Mouse (Mus musculus): ENCODE measurements around the gene Glo1. TPM values are rescaled to one million over a fixed set of nuclear protein-coding genes. Genes with fewer than 3 reads are reported as not detected.
"Not testable (repeated sequence)": the region's sequence is repeated elsewhere in the genome, so short reads cannot be mapped to it uniquely, and the experiment has no call there.

Gene Glo1
- 100 to 1,000 TPM; 155 to 156 TPM for total RNA-seq (2021)
- long read RNA-seq, experiment 1, full-length matches to known transcripts: 413 of 435 reads
- long read RNA-seq, experiment 1, partial matches to known transcripts: 7 of 435 reads
- long read RNA-seq, experiment 1, other reads (novel, unspliced or antisense): 15 of 435 reads
- long read RNA-seq, experiment 2, full-length matches to known transcripts: 319 of 334 reads
- long read RNA-seq, experiment 2, partial matches to known transcripts: 6 of 334 reads
- long read RNA-seq, experiment 2, other reads (novel, unspliced or antisense): 9 of 334 reads

DNA sequence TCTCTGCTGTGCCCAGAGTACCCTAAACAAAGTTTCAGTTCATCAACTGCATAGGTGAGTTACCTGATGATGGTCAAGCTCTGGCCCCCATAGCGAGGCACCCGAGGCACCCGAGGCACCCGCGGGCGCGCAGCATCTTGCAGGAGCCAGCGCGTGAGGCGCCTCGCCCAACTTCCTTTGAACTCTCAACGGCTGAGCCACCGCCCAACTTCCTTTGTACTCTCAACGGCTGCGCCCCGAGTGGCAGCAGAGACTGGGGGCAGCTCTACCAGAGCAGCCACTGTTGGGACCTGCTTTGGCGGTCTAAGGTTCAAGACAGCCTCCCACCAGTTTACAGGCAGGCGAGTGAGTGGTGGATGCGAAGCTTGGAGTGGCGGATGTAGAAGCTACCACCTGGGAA is at the start of gene Glo1:
TSS of gene Glo1 (minus strand) at position 153 of the 400 bp plus-strand sequence.
- DNase-seq (ENCODE audit: low spot score in 2 of 2): not testable (repeated sequence)

DNA sequence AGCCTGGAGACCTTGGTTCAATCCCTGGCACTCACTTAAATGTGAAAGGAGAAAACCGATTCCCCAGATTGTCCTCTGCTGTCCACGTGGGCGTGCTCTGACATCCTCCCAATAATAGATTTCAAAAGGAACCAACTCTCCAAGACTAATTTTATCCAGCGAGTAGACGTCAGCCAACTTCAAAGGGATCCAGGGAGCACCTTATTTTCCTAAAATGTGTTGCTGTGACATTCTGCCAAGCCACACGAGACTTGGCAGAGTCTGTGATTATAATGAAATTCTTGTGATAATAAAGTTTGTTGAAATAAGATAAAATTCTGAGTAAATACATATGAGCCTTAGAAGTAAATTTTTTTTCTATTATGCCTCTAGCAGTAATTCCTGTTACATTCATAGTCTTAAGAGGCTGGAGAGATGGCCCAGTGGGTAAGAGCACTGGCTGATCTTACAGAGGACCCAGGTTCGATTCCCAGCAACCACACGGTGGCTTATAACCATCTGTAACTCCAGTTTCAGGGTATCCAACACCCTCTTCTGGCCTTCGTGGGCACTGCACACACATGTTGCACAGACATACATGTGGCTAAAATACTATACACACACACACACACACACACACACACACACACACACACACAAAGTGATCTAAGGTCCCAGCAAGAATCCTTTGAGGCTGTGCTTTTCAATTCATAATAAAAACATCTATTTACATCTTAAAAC is 48.5 kb upstream of the Glo1 start:
- no peak for DNase-seq (ENCODE audit: low spot score in 2 of 2)

DNA sequence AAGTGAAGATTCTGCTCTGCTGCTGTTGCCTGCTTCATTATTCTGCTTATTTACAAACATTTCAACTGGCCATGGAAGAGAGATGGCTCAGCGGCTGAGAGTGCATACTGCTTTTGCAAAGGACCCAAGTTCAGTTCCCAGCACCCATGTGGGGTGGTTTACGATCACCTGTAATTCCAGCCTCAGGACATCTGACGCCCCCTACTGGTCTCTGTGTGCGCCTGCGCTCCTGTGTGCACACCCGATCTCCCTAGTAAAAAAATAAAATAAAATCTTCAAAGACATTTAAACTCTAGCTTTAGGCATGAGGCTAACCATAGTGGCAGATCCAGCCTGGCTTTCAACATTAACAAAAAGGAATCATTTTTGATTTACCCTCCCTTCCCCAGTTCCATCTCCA is 46.4 kb upstream of the Glo1 start:
- no peak for DNase-seq (ENCODE audit: low spot score in 2 of 2)

DNA sequence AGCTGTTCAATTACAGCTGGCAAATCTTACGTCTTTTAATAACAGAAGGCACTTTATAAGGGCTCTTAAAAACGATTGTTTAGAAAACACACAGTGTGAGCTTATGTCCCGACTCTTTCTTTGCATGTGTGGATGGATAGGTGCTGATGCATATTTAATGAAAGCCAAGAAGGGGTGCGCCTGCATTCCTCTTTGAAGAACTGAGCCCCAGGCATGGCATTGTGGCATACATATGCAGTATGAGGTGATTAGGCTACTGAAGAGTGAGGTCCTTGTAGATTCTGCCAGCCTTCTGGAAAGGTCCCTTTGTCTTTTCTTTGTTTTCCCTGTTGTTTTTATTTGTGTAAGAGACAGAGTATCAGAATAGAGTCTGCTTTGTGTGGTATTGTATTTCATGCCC is 45.9 kb upstream of the Glo1 start:
- no peak for DNase-seq (ENCODE audit: low spot score in 2 of 2)

DNA sequence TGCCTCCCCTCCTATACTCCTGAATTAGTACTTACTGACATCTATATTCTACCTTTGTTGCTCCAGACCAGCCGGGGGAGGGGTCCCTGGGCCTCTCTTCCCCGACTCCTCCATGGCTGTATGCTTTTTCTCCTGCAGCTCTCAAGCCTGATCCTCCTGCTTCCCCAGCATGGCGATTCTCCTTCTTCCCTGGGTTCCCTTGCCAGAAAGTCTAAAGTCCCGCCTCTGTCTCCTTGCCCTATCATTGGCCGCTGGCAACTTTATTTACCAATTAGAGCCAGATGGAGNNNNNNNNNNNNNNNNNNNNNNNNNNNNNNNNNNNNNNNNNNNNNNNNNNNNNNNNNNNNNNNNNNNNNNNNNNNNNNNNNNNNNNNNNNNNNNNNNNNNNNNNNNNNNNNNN is 38.2 kb upstream of the Glo1 start:
- no peak for DNase-seq (ENCODE audit: low spot score in 2 of 2)

DNA sequence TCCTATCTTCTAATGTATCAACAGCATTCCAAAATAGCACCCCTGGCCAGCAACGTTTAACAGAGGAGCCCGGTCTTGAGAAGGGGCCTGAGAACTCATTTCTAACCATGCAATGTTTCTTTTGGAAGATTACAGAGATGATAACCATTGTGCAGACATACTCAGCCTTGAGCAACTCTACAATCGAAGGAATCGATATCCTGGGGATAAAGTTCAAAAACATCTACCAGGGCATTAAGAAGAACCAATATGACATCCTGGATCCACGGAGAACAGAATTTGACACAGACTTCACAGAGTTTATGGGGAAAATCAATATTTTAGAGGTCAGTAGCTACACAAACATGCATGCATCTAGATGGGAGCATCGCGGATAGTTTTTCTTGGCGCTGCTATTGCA is 36.5 kb upstream of the Glo1 start:
- no peak for DNase-seq (ENCODE audit: low spot score in 2 of 2)

DNA sequence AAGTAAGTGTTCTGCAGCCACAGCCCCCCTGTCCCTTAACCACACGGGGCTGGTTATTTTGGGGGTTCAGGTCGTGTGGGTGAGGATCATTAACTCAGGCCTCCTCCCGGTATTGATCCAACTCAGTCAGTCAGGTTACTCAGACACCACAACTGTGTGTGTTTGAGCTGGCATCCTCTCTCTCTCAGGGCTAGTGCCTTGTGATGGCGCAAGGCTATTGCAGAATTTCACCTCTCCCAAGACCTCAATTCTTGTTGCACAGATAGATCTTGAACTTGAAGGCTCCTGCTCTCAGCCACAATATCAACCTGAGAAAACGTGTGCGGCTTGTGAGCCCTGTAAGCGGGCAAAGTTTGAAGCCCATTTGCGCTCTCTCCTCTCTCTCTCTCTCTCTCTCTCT is 35.5 kb upstream of the Glo1 start:
- DNase-seq (ENCODE audit: low spot score in 2 of 2): no peak

DNA sequence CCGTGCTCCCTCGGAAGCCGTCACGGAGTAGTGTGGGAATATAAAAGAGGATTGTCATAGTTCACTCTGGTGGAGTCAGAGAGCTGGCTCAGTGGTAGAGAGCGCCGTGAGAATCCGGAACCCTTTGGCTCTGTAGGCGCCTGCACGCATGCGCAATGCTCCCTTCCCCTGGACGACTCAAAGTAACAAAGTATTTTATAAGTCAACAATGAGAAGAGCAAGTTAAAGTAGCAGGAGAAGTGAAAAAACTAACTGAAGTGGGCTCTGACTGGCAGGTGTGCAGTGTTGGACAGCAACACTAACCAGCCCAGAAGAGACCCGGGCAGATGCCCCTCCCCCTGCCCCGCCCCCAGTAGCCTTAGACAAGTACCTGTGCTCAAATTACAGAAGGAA is 31.5 kb upstream of the Glo1 start:
- DNase-seq (ENCODE audit: low spot score in 2 of 2): peak; percentile 76 to 83

DNA sequence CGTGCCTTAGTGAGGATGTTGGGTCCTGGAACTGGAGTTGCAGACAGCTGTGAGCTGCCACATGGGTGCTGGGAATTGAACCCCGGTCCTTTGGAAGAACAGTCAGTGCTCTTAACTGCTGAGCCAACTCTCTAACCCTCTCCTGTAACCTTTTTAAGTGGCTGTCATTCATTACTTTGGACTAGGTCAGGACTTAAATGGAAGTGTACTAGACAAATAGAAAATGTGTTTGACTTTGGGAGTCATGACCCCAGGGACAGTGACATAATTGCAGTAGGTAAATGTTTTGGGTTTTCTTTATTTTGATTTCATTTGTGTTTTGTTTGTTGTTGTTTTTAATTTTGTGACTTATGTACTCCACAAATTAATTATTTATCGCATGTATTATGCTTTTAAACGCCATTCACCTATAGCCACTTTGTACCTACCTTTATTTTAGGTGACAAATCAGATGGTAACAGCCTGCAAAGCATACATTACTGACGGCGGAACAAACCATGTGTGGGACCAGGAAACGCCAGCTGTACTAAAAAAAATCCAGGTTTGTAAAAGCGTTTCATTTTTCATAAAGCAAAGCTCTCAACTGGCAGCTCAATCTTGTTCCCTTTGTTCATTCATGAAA is 31.0 kb upstream of the Glo1 start:
- DNase-seq (ENCODE audit: low spot score in 2 of 2): no peak

DNA sequence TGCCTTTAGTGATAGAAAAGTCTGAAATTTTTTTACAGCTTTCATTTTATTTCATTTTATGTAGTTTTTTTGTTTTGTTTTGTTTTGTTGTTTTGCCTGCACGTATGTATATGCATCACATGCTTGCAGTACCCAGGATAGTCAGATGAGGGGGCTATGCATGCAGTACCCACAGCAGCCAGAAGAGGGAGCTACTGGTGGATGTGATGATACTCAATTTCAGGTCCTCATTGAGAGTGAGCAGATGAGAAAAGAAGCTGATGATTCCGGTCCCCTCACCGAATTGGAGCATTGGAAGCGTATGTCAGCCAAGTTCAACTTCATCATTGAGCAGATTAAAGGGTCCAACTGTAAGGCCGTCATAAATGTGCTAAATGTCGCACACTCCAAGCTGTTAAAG is 26.3 kb upstream of the Glo1 start:
- DNase-seq (ENCODE audit: low spot score in 2 of 2): no peak

DNA sequence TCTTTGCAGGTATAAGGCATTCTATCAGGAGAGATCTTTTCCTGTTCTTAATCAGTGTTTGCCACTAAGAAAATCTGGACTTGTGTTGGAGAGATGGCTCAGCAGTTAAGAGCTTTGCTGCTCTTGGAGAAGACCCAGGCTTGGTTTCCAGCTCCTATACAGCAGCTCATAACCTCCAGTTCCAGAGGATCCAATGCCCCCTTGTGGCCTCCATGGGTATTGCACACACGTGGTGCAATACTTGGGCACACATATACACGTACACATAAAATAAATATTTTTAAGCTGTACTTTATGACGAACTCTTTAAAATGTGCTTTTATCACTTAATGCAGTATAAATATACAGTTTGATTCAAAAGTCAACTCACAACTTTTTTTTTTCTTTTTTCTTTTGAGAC is 22.1 kb upstream of the Glo1 start:
- DNase-seq (ENCODE audit: low spot score in 2 of 2): no peak

DNA sequence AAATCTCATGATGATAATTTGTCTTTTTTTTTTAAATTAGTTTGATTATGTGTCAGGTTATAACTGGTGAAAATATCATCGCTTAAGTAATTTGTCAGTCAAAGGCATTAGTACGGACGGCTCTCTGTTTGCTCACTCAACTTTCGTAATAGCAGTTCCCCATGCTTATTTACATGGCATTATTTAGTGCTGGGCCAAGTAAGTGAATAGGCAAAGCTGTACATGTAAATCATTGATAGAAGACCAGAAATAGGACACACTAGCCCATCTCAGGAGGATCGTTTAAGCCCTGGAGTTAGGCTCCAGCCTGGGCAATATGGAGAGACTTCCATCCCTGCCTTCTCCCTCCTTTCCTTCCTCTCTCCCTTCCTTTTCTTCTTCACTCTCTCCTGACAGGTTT is 14.2 kb upstream of the Glo1 start:
- DNase-seq (ENCODE audit: low spot score in 2 of 2): no peak

DNA sequence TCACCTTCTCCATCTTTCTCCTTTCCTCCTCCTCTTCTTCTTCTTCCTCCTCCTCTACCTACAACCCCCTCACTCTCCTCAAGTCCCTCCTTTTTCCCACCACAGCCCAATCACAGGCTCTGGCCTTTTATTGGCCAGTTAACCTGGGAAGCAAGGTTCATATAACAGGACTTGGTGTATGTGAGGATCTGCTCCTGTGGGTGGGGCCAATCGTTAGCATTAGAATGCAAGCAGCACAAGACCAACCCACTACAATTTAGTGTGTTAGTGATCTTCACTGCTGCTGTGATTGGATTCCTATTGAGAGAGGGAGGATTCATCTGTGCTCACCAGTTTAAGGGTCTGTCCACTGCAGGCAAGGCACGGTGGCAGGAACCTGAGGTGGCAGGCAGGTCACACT is 12.3 kb upstream of the Glo1 start:
- DNase-seq (ENCODE audit: low spot score in 2 of 2): no peak

DNA sequence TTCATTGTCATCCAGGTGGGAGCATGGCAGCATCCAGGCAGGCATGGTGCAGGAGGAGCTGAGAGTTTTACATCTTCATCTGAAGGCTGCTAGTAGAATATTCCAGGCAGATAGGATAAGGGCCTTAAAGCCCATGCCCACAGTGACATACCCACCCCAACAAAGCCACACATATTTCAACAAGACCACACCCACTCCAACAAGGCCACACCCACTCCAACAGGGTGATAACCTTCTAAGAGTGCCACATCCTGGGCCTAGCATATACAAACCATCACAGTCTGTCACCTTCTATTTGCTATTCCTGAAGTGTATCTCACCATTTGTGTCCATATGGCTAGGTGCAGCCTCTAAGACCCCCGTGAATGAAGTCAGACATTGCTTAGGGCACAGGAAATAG is 11.0 kb upstream of the Glo1 start:
- DNase-seq (ENCODE audit: low spot score in 2 of 2): no peak

DNA sequence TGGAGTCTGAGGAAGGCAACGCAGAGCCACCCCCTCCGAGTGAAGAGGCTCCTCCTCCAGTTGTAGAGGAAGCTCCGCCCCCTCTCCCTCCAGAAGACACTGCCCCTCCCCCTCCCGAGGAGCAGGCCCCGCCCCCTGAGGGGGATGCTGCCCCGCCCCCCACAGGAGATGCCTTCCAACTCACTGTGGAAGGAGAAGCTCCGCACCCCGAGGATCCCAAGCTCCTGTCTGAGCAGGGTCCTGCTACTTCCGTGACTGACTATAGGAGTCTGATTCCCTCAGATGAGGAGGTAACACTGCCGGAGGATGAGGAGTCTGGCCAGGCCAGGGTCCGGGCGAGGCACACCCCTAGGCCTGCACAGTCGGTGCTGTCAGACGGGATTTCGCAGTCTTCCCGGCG is 8.7 kb upstream of the Glo1 start:
- DNase-seq (ENCODE audit: low spot score in 2 of 2): no peak

DNA sequence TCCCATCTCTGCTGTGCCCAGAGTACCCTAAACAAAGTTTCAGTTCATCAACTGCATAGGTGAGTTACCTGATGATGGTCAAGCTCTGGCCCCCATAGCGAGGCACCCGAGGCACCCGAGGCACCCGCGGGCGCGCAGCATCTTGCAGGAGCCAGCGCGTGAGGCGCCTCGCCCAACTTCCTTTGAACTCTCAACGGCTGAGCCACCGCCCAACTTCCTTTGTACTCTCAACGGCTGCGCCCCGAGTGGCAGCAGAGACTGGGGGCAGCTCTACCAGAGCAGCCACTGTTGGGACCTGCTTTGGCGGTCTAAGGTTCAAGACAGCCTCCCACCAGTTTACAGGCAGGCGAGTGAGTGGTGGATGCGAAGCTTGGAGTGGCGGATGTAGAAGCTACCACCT is 2.5 kb downstream of the Glo1 start, which contains the start of gene Dnah8:
TSS of gene Dnah8 (plus strand) at position 223 of the 400 bp plus-strand sequence.
- not testable (repeated sequence) for DNase-seq (ENCODE audit: low spot score in 2 of 2)

DNA sequence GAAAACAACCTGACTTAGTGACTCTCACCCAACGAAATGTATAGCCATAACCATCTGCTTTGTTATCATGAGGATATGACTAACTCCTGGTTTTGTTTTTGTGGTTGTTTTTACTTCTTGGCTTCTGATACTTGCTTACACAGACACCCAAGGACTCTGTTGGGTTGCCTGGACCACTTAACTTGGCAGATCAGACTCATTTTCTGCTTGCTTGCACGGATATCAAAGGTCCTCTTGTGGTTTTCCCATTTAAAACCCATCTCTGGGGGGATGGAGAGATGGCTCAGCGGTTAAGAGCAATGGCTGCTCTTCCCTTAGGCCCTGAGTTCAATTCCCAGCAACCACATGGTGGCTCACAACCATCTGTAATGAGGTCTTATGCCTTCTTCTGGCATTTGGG is 3.5 kb downstream of the Glo1 start:
- no peak for DNase-seq (ENCODE audit: low spot score in 2 of 2)

DNA sequence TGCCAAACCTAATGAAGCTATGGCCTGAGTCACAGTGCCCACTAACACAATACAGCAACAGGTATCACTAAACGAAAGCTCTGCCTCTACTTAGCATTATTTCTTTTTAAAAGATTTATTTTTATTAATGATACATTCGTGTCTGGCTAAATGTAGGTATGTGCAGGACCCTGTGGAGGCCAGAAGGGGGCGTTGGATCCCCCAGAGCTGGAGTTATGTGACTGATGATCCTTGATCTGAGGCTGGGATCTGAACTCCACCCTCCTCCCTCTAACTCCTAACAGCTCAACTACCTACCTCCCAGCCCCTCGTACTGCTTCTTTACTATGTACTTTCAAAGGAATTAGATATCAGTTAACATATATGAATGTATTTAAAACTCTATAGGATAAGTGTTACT is 5.2 kb downstream of the Glo1 start:
- no peak for DNase-seq (ENCODE audit: low spot score in 2 of 2)

DNA sequence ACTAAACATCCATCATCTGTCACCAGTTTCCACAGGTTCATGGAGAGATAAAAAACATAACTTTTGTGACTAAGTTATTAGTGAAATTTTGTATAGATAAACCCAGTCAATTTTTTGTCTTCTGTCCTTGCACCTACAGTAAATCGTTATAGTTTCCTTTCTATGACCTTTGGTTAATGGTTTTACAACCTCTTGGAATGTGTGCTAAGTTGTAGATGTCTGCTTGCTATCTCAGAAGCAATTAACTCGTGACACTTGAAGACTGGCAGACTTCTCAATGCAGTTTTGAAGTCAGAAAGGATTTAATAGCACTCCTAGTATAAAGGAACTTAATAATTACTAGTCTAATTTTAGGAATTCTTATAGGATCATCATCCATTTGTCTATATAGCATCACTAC is 6.1 kb downstream of the Glo1 start:
- no peak for DNase-seq (ENCODE audit: low spot score in 2 of 2)

DNA sequence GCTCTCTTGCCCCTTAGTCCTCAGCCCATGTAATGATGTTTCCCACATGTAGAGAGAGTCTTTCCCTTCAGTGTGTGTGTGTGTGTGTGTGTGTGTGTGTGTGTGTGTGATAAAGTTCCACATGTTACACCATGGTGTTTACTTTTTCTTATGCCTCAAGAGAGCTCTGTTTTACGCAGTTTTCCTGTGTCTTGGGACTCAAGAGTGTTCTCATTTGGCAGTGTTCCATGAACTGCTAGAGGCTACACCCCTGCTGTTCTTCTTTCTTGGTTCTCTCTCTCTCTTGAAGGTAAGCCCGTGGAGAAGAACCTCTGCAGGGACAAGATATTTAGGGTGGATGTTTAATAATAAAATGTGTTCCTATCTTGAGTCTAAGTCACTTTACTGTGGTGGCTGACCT is 7.5 kb downstream of the Glo1 start:
- no peak for DNase-seq (ENCODE audit: low spot score in 2 of 2)

DNA sequence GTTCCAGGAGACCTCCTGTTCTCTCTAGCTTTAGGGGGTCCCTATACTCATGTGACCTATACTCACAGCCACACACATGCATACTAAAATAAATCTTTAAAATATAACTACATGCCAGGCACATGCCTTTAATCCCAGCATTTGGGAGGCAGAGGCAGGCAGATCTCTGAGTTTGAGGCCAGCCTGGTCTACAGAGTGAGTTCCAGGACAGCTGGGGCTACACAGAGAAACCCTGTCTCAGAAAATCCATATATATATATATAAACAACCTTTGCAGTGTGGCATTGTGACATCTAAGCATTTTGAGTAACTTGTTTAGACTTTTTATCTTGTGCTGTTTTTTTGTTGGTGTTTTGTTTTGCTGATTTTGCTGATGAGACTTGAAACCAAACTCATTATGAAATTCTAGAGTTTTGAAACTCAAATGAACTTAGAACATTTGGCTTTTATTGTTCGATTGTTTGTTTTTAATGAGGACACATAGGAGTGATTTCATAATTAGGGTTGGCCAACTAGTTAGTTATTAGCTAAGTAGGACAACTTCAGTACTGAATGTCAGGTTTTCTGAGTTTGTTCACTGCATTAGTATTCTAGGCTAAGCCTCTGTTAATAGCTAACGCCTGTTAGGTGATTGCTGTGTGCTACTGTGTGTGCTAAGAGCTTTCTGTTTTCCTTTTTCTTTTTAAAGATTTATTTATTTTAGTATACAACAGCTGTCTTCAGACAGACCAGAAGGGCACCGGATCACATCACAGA is 8.4 kb downstream of the Glo1 start:
- no peak for DNase-seq (ENCODE audit: low spot score in 2 of 2)

DNA sequence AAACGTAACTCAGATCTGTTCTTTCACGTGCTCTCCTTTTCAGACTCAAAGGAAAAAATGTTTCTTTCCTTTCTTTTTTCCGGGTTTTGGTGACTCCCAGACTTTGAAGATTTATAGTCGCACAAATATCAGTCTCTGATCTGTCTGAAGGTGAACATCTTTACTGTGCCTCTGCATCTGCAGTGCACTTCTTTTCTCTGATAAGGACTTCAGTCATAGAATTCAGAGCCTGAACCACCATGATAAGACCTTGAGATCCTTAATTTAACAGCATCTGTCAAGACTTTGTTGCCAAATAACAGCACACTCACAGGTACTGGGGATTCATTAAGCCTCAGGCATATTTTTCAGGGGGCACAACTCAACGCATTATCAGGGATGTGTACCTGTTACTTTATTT is 10.5 kb downstream of the Glo1 start:
- DNase-seq (ENCODE audit: low spot score in 2 of 2): no peak
